Mouse (Mus musculus): Measurements from ENCODE around the gene Tcf23.

The Tcf23 gene

DNA sequence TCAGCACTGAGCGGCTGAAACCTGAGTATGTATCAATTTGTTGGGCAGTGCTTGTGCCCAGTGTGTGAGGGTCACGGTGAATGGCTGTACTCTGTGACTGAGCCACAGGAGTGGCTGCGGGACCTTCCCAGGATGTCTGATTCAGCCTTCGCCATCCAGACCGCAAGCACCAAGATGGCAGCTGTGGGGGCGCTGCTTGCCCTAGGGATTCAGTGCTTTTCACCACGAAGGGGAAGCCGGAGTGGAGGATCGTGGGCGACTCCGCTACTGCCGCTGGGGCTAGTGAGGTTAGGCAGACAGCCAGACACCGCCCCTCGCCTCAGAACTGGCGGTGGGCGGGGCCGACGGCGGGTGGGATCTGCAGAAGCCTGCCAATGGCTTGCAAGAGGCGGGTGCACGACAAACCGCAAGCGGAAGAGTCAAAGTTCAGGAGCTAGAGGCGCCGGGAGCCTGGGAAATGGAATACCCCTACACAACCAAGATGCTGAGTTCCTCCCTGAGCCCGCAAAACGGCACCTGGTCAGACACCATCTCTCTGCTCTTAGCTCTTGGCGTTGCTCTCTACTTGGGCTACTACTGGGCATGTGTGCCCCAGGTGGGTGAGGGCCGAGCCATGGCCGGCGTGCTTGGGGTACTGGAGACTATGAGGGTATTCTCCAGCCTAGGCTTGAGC, 18.7 kb upstream of the Tcf23 start:
- DNase-seq (ENCODE audit: low read depth, low spot score) = peak; percentile 80

DNA sequence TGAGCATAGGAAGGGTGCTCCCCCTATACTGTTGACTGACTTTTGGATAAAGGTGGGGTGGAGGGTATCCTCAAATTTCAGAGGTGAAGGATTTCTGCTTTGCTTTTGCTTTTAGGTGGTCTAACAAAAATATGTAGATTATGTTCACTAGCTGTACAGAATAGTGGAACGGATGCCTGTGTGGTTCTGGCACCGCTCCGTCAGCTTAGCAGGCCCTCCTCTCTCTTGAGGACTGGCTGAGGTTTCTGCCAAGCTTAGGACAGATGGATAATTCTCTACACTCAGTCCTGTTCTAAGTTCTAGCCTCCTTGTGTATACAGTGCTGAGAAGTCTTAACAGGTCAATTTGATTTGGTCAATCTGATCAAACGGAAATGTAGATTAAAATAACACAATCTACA, 18.0 kb upstream of the Tcf23 start:
- DNase-seq (ENCODE audit: low read depth, low spot score) = no peak

DNA sequence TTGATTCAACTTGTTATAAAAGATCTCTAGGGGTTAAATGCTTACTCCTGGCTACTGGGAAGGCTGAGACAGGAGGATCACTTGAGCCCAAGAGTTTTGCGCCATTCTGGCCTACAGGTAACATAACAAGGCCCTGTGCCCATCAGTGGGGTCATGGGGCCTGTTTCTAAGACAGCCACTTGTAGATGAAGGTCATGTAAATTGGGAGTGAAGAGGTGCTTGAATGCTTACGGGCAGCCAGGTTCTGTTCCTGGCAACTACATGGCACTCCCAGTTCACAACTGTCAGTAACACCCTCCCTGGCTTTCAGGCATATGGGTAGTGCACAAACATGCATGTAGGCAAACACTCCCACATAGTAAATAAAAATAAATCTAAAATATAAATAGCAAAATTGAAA, 17.5 kb upstream of the Tcf23 start:
- DNase-seq (ENCODE audit: low read depth, low spot score) = no peak

DNA sequence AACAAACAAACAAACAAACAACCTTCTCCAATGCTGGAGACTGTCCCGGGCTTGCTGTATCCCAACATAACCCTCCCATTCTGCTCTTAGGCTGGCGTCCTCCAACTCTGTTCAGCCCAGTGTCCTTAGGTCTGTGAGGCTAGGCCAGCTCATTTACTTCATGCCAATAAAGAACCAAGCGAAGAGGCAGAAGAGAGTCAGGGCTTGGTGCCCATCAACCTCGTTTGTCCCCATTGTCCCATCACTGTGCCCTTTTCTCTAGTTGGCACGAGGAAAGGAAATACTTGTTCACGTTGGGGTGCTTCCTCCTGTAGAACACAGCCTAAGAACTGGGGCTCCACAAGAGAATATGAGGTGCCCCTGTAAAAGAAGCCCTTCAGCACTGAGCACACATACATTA, 16.8 kb upstream of the Tcf23 start:
- DNase-seq (ENCODE audit: low read depth, low spot score) = no peak

DNA sequence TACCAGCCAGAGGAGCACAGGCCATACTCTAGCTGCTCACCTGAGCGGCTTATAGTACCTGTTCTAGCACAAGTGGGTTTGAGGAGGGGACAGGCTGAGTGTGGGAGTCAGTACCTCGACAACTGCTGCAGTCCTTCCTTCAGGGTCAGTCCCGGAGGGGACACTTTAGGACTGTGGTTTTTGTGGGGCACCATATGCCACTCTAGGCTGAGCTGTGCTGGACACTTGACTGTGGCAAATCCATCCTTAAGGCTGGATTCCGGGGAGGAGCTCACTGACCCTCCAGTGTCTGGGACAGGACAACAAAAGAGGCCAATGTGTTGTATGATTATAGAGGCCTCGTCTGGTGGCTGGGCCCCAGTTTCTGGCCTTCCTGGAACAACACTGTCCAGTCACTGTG, 15.9 kb upstream of the Tcf23 start:
- DNase-seq (ENCODE audit: low read depth, low spot score) = no peak

DNA sequence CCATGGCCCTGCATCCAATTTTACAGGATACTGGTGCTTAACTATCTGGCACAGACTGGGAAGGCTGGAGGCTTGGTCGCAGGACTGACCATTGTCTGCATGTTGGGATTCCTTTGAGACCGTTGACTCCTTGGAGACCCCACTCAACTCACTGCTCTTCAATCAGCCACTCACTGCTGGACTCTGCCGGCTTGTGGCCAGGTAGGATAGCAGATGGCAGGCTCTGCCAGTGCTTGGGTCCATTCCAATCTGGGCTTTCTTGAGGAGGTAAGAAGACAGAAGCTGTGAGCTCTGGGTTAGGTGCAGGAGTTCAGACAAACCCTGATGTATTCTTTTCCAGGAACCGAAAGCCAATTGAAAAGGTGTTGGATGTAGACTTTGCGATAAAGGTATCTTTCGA, 14.4 kb upstream of the Tcf23 start:
- no peak for DNase-seq (ENCODE audit: low read depth, low spot score)

DNA sequence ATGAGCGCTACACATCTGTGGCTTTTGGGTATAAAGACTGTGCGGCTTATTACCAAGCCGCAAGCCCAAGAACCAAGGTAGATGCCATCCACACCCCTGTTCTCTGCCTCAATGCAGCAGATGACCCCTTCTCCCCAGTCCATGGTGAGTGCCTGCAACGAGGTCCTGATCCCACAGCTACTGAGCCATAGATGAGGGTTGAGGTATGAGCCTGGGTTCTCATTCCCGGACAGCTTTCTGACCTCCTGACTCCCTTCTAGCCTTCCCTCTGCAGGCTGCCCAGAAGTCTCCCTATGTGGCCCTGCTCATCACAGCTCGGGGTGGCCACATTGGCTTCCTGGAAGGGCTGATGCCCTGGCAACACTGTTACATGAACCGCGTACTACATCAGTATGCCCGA, 13.9 kb upstream of the Tcf23 start:
- DNase-seq (ENCODE audit: low read depth, low spot score) = no peak

DNA sequence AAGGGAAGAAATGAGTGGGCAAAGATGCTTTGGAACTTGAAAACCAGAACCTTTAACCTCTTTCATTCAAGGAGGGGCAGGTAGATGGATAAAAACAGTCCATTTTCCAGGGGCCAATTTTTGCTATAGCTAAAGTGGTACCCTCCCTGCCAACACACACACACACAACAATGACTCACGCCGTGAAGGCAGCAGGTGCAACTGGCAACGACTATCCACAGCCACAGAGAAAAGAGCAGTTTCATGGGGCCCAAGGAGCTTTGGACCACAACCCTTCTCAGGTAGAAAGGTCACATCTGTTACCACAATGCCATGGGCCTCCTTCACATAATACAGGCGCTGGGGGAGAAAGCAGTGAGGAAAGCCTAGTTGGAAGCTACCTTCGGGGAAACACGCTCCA, 12.7 kb upstream of the Tcf23 start:
- DNase-seq (ENCODE audit: low read depth, low spot score) = no peak

DNA sequence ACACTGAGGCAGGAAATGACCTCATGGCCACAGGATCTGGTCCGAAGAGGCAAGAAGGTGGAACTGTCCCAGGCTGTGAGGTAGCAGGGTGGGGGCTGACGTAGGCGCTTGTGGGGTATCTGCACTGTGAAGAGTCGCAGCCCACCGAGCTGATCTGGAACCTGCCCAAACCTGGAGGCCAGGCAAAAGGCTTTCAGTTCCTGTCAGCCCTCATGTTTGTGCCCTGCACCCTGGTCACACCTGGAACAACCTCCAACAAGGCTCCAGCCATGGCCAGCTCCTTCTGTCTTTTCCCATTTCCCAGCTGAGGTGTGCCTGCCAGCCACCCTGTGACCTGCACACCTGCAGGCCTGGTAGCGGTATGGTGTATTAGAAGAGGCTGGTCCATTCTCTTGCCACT, 10.6 kb upstream of the Tcf23 start:
- no peak for DNase-seq (ENCODE audit: low read depth, low spot score)

DNA sequence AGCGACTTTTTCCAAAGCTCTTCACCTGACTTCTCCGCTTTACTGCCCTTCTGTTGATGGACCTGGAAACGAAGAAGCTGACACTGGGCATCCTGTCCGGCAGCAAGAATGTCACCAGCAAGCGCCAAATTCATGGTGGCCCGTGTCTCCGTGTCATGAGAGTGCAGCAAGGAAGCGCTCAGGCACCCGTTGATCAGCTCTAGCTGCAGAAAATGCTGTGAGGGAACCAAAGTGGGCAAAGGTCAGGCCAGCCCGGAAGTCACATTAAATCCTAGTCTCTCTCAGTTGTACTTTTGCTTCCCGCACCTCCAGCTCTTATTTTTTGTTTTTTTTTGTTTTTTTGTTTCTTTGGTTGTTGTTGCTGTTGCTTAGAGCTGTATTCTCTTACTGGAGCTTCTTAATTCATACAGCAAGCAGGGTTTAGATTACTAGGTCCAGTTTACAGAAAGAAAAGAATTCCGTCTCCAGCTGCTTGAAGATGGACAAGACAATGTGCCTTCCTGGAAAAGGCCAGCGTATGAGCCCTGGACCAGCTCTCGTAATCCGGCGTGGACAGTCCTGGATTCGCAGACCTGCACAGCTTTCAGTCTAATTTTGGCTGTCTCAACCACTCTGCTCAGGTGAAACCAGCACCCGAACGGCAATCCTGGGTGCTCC, 9.1 kb upstream of the Tcf23 start:
- no peak for DNase-seq (ENCODE audit: low read depth, low spot score)

DNA sequence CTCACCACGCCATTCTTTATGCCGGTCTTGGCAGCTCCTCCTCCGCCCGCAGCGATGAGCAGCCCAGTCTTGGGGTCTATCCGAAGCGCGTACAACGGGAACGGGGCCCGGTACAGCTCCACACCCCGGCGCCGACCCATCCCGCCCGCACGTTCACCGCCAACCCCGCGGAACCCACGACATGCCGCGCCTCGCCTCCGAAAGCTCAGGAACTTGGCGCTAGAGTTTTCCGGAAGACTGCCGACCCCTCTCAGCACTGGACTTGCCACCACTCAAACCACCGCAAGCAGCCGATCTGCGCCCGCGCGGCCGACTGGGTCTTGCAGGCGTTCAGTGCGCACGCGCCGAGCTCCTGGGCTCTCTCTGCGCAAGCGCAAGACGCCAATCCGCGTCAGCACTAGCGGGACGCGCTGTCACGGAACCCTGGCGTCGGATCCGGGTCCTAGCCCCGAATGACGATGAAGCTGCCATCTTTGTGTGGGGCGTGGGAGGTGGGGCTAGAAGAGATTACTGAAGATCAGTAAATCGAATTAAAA, 8.4 kb upstream of the Tcf23 start, which contains the start of gene Preb:
Gene Preb, minus strand, starts transcription at position 396 of the 536 bp plus-strand sequence.
- DNase-seq (ENCODE audit: low read depth, low spot score) = peak; percentile 95

DNA sequence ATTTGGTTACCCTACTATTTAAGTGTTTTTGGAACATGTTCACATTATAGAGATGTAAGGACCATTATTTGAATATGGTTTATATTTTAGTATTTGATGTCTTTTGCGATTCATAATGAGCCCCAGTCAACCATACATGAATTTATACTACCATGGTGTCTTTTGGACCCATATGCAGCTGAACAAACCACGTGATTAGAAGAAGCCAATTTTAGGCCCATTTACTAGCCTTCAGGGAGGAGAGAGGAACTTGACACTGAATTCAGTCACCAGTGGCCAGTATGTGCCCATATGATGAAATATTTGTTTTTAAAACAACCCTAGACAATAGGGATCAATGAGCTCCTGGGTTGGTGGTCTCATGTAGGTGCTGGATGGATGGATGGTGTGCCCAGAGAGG, 7.6 kb upstream of the Tcf23 start:
- no peak for DNase-seq (ENCODE audit: low read depth, low spot score)

DNA sequence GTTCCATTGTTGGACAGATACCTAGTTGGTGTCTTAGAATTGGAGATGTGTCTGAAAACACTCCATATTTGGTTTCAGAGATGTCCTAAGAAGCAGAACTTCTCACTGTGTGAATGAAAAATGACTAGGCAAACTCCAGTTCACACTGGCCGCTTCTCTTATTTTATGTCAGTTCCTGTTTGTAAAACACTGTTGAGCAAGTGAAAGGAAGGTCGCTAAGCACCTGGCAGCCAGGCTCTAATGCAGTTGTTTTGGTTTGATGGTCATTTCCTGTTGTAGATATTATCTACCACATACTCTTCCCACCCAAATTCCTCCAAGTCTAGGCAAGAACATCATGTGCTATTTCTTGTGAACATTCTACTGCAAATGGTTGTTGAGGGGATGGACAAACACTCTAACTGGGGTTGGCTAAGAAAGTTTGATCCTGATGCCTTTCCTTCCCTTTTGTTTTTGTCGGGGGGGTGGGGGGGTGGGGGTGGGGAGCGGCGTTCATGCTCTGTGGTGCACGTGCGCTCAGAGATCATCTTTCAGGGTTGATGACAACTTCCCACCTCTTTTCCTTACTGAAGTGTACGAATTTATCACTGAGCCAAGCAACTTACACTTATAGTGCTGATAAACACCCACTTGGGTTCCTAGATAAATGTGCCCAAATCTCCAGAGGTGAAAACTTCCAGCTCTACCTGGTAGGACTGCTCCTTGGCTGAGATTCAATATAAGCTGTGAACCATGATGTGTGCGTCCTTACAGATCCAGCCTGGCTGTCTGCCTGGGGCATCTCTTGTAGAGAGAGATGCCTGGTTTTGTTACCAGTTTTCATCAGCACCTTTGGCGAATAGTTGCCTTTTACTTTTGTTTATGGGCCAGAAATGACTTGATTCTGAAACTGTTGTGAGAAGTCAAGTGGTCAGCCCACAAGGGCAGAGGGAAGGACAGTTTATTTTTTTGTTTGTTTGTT, 6.6 kb upstream of the Tcf23 start:
- DNase-seq (ENCODE audit: low read depth, low spot score) = no peak

DNA sequence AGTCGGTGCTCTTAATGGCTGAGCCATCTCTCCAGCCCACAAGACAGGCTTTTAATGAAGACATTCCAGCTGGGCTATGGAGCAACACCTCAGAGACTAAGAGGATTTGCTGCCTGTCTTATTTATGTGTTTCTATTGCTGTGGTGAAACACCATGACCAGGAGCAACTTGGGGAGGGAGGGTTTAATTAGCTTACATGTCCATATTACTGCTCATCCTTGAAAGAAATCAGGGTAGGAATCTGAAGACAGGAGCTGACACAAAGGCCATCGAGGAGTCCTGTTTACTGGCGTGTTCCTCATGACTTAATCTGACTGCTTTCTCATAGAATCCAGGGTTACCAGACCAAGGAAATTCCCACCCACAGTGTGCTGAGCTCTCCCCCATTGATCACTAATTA, 4.5 kb upstream of the Tcf23 start:
- DNase-seq (ENCODE audit: low read depth, low spot score) = no peak

DNA sequence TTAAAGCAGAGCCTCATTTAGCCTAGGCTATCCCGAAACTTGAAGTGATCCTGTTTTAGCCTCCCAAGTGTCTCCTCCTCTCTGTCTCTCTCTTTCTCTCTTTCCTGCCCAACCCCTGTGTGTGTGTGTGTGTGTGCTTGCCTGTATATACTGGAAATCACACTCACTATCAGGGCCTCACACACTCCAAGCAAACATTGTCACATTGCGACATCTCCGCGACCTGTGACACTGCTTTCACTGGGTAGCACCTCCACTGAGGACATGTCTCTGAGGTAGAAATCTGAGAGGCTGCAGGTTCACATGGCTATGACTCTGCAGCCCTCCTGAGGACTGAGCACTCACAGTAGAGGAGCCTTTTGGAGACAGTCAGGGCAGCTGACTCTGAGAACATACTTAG, 2.3 kb upstream of the Tcf23 start:
- no peak for DNase-seq (ENCODE audit: low read depth, low spot score)

DNA sequence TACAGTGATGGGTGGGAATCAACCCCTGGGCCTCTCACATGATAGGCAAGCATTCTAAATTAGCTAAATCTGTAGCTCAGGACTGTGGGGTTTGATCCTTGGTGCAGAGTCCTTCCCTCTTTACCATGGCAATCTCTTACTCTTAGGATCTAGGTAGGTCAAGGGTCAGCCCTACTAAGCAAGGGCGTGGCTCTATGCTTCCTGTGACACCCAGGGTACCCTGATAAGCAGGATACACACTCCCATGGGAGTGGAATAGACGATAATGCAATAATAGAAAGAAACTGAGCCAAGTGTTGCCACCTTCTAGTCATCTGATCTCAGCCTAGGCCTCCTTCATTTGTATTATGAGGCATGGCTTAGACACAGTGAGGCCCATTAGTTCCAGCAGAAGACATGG, 978 bp downstream of the Tcf23 start:
- no peak for DNase-seq (ENCODE audit: low read depth, low spot score)

DNA sequence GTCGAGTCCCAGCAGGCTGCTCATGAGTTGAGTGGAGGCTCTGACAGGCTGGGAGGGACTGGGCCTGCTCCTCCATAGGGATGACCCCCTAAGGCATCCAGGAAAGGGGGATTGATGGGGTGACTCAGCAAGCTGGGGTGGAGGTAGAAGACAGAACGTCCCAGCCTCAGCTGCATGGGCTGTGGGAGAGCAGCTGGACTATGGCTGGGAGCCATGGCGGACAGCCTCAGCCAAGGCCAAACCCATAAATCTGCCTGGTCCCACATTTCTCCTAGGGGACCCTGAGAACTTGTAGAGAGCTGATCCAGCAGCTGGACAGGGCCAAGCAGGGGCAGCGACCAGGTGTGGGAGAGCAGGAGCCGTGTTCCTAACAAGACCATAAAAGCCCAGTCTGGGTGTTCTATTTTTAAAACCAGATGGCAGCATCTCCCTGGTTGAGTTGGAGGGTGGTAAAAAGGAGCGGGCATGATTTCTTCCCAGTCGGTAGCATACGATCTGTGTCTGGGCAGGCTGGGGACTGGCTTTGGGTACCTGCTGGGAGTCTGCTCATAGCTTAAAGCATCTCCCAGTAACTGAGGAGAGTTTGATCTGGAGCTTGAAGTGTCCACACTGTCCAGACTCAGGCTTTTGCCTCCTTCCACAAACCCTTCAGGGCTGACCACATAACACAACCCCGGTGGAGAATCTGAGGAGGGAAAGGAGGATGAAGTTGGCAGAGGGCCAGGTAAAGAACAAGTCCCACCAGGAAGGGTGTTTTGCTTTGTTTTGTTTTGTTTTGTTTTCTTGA, 6.6 kb downstream of the Tcf23 start:
- DNase-seq (ENCODE audit: low read depth, low spot score) = no peak

DNA sequence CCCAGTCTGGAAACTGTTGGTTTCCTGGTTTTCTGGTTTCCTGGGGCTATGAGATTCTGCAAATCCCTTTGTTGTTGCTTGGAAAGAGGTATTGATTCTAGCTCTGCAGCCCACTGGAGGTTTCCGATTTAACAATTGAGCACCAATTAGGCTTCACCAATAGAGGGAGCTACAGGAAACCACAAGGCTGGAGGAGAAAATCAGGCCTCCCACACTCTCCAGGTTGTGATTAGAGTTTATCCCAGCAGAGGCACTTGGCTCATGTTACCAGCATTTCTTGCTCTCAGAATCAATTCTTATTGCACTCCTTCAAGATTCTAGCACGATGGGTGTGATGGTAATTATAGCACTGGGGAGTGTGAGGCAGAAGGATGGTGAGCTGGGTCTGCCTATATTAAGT, 13.9 kb downstream of the Tcf23 start:
- no peak for DNase-seq (ENCODE audit: low read depth, low spot score)

DNA sequence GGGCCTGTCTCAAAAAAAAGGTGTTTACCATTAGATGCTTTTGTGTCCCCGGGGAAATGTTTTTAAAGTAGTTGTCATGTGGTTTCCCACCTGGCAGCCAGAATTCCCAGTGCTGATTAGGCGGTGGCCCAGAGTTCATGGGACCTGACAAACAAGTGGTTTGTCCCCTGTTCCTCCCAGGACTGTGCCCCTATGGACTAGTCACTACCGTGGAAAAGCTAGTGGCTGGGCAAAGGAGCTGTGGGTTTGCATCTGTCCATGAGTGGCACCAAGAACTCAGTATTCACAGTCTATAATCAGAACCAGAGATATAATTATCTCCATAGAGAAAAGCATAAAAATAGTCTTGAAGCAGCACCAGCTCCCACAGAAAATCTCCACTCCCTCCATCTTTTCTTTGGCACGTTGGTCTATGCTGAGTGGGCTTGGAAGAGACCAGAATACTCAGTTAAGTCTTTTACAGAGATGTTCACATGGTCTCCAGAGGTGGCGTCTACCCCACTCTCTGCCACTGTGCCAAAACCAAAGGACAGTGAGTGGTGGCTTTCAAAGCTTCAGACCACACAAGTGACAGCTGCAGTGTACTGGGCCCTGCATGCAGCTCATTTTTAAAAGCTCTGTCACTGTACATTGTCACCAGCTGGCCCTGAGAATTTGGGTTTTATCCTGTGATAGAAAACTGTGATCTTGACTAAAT, 24.7 kb downstream of the Tcf23 start:
- DNase-seq (ENCODE audit: low read depth, low spot score) = no peak

DNA sequence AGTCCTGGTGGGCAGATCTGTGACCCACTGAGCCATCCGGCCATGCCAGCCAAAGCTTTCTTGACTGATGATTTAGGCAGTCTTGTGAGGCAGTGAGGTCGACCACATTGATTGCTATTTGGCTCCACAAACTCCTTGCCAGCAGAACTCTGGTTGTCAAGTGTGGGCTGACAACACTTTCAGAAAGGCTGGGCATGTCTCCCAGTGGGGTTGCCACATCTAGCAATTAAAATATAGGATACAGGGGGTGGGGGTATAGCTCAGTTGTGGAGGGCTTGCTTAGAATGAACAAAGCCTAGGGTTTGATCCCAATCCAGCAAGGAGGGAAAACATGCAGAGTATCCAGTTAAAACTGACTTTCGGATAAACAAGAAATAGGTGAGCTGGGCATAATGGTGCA, 25.6 kb downstream of the Tcf23 start:
- DNase-seq (ENCODE audit: low read depth, low spot score) = no peak
